Mouse (Mus musculus) midbrain, postnatal 0 days (tissue): ENCODE measurements around the gene F11. TPM values are rescaled to one million over a fixed set of nuclear protein-coding genes. Genes with fewer than 3 reads are reported as not detected.

Experiments
- ATAC-seq: fragments of 200-750 bp; cut with Nextera tagmentation; 2 replicates; pipeline ENCODE4 v1.8.0; 2017; ENCODE audit warnings: moderate number of reproducible peaks, mild to moderate bottlenecking, moderate TSS enrichment, moderate library complexity; ENCODE audit not compliant: low FRiP score
- DNase-seq: peaks from one replicate; pipeline ENCODE4 v3.0.0-alpha.2; 2015; ENCODE audit warnings: low spot score
- H3K27ac ChIP-seq: fragments of 300-500 bp; sonication (generic); 2 replicates; pipeline ENCODE4 v1.5.1; 2014; ENCODE audit warnings: low read depth, mild to moderate bottlenecking, low read length, mixed read lengths
- H3K27me3 ChIP-seq: fragments of 300-500 bp; sonication (generic); 2 replicates; pipeline ENCODE4 v1.6.1; 2014; ENCODE audit warnings: low read length, control low read depth, mixed read lengths; ENCODE audit not compliant: insufficient read depth
- H3K36me3 ChIP-seq: fragments of 300-500 bp; sonication (generic); 2 replicates; pipeline ENCODE4 v1.6.1; 2014; ENCODE audit warnings: low read length, control low read depth, mixed read lengths; ENCODE audit not compliant: insufficient read depth
- H3K4me1 ChIP-seq: fragments of 300-500 bp; sonication (generic); 2 replicates; pipeline ENCODE4 v1.6.1; 2014; ENCODE audit warnings: mild to moderate bottlenecking, control low read depth, antibody characterized with exemption, low read length, mixed read lengths; ENCODE audit not compliant: insufficient read depth
- H3K4me2 ChIP-seq: fragments of 300-500 bp; sonication (generic); 2 replicates; pipeline ENCODE4 v1.6.1; 2014; ENCODE audit warnings: low read depth, mild to moderate bottlenecking, low read length, mixed read lengths; ENCODE audit not compliant: poor library complexity, severe bottlenecking
- H3K4me3 ChIP-seq: fragments of 300-500 bp; sonication (generic); 2 replicates; pipeline ENCODE4 v1.5.1; 2014; ENCODE audit warnings: low read depth, mild to moderate bottlenecking, low read length, moderate library complexity
- H3K9ac ChIP-seq: fragments of 300-500 bp; sonication (generic); replicated peaks from 2 replicates; pipeline ENCODE4 v1.6.1; 2014; ENCODE audit warnings: mild to moderate bottlenecking, low read length, moderate library complexity, mixed read lengths; ENCODE audit not compliant: poor library complexity, severe bottlenecking
- H3K9me3 ChIP-seq: fragments of 300-500 bp; sonication (generic); 2 replicates; pipeline ENCODE4 v1.6.1; 2016; ENCODE audit warnings: low read length, control low read depth
- CTCF ChIP-seq: IDR thresholded peaks from 2 replicates; pipeline ENCODE4 v1.5.1; 2016; ENCODE audit warnings: antibody characterized with exemption, mild to moderate bottlenecking
- WGBS: fragments of 180-500 bp; shearing (Covaris S2); extraction: QIAGEN DNeasy Blood & Tissue Kit; methylation state at CpG from one replicate; pipeline ENCODE4 v1.1.7; 2014; 5-methylcytosine and 5-hydroxymethylcytosine counted together
- polyA plus RNA-seq: library from polyadenylated mRNA; unstranded; fragments of >200 nt; fragmentation: Nextera tagmentation; extraction: Ambion mirVana; gene quantifications from 2 replicates; pipeline ENCODE4 v1.2.1, GENCODE M21; 2015
- total RNA-seq: library from RNA; depleted of rRNA; stranded (reverse); fragments of >200 nt; gene quantifications from 2 replicates; pipeline ENCODE4 v1.2.3, GENCODE M21; 2014

The F11 gene
- total and polyA plus RNA-seq, 2 experiments from 2014 or later = not detected

DNA sequence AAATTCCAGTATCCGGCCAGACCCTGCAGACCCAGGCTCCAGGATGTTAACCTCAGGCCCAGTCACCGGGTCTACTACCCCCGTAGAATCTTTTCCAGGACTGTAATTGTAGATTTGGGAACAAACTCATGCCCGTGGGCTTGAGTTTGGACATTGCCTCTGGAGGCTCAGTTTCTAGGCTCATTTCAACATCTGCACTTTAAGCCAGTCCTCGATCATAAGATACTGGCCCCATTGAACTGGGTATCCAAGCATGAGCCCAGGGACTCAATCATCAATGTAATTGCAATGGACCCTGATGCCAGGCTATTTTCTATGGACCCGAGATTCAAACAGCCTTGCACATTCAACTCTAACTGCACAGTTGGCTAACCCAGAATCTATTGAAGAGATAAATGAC lies 33.4 kb upstream of the F11 start:
- TF ChIP-seq CTCF = no peak
- Histone ChIP-seq H3K4me2 (no peak overlapping the region), H3K27me3 (no peaks in the 10 kb centered on the region), H3K27ac (no peak overlapping the region), H3K4me3 (no peak overlapping the region), H3K36me3 (no peaks in the 10 kb centered on the region), H3K9me3 (no peaks in the 10 kb centered on the region), H3K9ac (no peak overlapping the region), H3K4me1 (no peaks in the 10 kb centered on the region)
- ATAC-seq (no peak), DNase-seq (no peak)
- WGBS = 92% methylated on average over 6 of the region's 6 CpGs

DNA sequence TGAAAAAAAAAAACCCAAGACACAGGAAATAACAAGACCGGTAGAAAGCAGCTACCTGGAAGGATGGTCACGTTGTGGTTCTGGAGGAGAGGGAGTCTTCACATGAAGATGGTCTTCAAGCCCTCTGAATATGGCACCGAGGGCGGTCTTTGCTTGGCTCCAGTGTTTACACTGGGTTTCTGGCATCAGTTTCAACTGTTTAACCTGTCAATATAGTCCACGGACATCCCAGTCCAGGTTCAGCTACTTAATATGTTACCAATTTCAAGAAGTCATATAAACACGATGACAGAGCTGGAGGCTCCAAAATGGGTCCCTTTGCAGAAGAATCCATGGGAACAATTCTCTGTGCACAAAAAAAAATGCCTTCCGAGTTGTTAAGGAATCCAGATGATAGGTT lies 32.9 kb upstream of the F11 start, which contains the start of gene Klkb1:
Gene Klkb1 (minus strand): TSS at position 173 of the 400 bp plus-strand sequence.
- H3K36me3 ChIP-seq = no peaks in the 10 kb centered on the region
- no peak within 1 kb of the TSS for H3K4me2 ChIP-seq
- no peak for ATAC-seq
- DNase-seq = no peak
- no peak within 1 kb of the TSS for H3K27ac ChIP-seq
- no peaks in the 10 kb centered on the region for H3K9me3 ChIP-seq
- WGBS = 95% methylated on average over 7 of the region's 7 CpGs
- no peak within 1 kb of the TSS for H3K4me3 ChIP-seq
- no peaks in the 10 kb centered on the region for H3K4me1 ChIP-seq
- no peaks in the 10 kb centered on the region for H3K27me3 ChIP-seq
- no peak for TF ChIP-seq CTCF
- no peak within 1 kb of the TSS for H3K9ac ChIP-seq

DNA sequence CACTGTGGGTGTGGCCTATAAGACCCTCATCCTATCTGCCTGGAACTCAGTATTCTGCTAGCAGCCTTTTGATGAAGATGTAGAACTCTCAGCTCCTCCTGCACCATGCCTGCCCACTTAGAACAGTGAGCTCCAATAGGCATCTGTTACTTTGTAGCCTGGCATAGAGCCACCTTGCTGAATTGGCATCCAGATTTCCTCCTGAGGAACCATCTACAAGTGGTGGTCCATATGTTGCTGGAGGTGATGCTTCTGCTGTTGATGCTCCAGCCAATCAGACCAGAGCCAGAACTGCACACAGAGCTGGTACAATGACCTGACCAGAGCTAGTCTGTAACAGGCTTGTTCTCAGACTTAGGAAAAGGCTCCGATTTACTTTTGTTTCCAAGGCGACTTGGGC lies 30.0 kb upstream of the F11 start:
- Histone ChIP-seq H3K9ac (no peak overlapping the region), H3K4me3 (no peak overlapping the region), H3K9me3 (no peaks in the 10 kb centered on the region), H3K4me2 (no peak overlapping the region), H3K27ac (no peak overlapping the region), H3K27me3 (no peaks in the 10 kb centered on the region), H3K4me1 (no peaks in the 10 kb centered on the region), H3K36me3 (no peaks in the 10 kb centered on the region)
- no peak for TF ChIP-seq CTCF
- ATAC-seq (no peak; the same call in 1 of the 2 replicates), DNase-seq (peak; percentile 49)
- WGBS = 77% methylated on average over 2 of the region's 2 CpGs

GRCm38 (mm10) chr8:45281630-45282029 lies 19.8 kb upstream of the F11 start:
- WGBS = 84% methylated on average over 8 of the region's 8 CpGs
- DNase-seq (no peak), ATAC-seq (no peak)
- H3K4me3 ChIP-seq = no peak overlapping the region
- H3K9me3 ChIP-seq = no peaks in the 10 kb centered on the region
- H3K27ac ChIP-seq = no peak overlapping the region
- H3K27me3 ChIP-seq = no peaks in the 10 kb centered on the region
- no peaks in the 10 kb centered on the region for H3K4me1 ChIP-seq
- no peak for TF ChIP-seq CTCF
- H3K9ac ChIP-seq = no peak overlapping the region
- no peak overlapping the region for H3K4me2 ChIP-seq
- no peaks in the 10 kb centered on the region for H3K36me3 ChIP-seq

- ATAC-seq (no peak), DNase-seq (no peak)
- H3K9ac ChIP-seq = no peak overlapping the region
- H3K4me2 ChIP-seq = no peak overlapping the region
- TF ChIP-seq CTCF = no peak
- no peaks in the 10 kb centered on the region for H3K9me3 ChIP-seq
- 84% methylated on average over 3 of the region's 3 CpGs for WGBS
- H3K27me3 ChIP-seq = no peaks in the 10 kb centered on the region
- H3K27ac ChIP-seq = no peak overlapping the region
- H3K4me3 ChIP-seq = no peak overlapping the region
- no peaks in the 10 kb centered on the region for H3K4me1 ChIP-seq
- H3K36me3 ChIP-seq = no peaks in the 10 kb centered on the region
These were observed 15.6 kb upstream of the F11 start for GRCm38 (mm10) chr8:45277453-45277852.

- DNase-seq = no peak
- no peak overlapping the region for H3K9ac ChIP-seq
- no peak overlapping the region for H3K27ac ChIP-seq
- H3K4me1 ChIP-seq = no peaks in the 10 kb centered on the region
- no peaks in the 10 kb centered on the region for H3K36me3 ChIP-seq
- H3K9me3 ChIP-seq = no peaks in the 10 kb centered on the region
- no peak overlapping the region for H3K4me3 ChIP-seq
- H3K4me2 ChIP-seq = no peak overlapping the region
- 65% methylated on average over 4 of the region's 4 CpGs for WGBS
- ATAC-seq = no peak
- no peaks in the 10 kb centered on the region for H3K27me3 ChIP-seq
- peak; percentile 17; the same call in 1 of the 2 replicates for TF ChIP-seq CTCF
These were observed 12.5 kb upstream of the F11 start for GRCm38 (mm10) chr8:45274317-45274716.
